ENCODE assay signal across 12 mouse cellular contexts in genomic region chr16:34966620-34967081, GRCm38 (mm10). TPM values are rescaled to one million over a fixed set of nuclear protein-coding genes. Genes with fewer than 3 reads are reported as not detected.
DNase-seq lines count a peak whose midpoint lies in the region; ATAC-seq and TF ChIP-seq lines count a peak whose summit lies in the region.
"Had no signal": no experiment of that assay in that cellular context is flagged by ENCODE, and none has a peak within 500 bp of the region (broad histone marks: within the 10 kb centered on the region; RNA-seq: fewer than 3 reads in every experiment).

No protein-coding gene starts in this region.

- H3K27ac ChIP-seq in heart, embryonic 15.5 days: peak overlapping the region; percentile 42; the same call in 1 of the 2 replicates
- H3K27ac ChIP-seq in liver, adult 2 months (replicated peaks; ENCODE audit: insufficient read depth, low read depth, low read length): no peak overlapping the region
- H3K27ac ChIP-seq in liver, embryonic 11.5 days (ENCODE audit: low read depth, low read length): no peak overlapping the region; the same call in 1 of the 2 replicates
- peak overlapping the region; percentile 51 for H3K27ac ChIP-seq in intestine, embryonic 15.5 days
- H3K27ac ChIP-seq: embryonic facial prominence, embryonic 13.5 days; forebrain, embryonic 13.5 days; liver, embryonic 14.5 days had no signal

- H3K4me1 ChIP-seq in heart, embryonic 15.5 days (replicated peaks): peaks cover 26% of the 10 kb centered on the region
- peaks cover 7% of the 10 kb centered on the region for H3K4me1 ChIP-seq in liver, adult 2 months (ENCODE audit: control insufficient read depth, insufficient read depth, low read length)
- H3K4me1 ChIP-seq in liver, embryonic 11.5 days (replicated peaks; ENCODE audit: control insufficient read depth, insufficient read depth, low read length): peaks cover 4% of the 10 kb centered on the region; the same call in 1 of the 2 replicates
- peaks cover 20% of the 10 kb centered on the region for H3K4me1 ChIP-seq in intestine, embryonic 15.5 days (replicated peaks)

- DNase-seq in heart, postnatal 4 days: no peak
- DNase-seq in liver, adult 2 months (ENCODE audit: extremely low read depth, low read depth, low spot score): peak; percentile 47
- DNase-seq in liver, embryonic 11.5 days (ENCODE audit: low spot score): no peak
- DNase-seq in lung, postnatal 14 days: peak; percentile 56
- DNase-seq in embryo, embryonic 11 days: no peak
- no peak for DNase-seq in urinary bladder, postnatal 25 days (ENCODE audit: low spot score)

- no peaks in the 10 kb centered on the region for H3K79me2 ChIP-seq in liver, adult 2 months (ENCODE audit: control insufficient read depth, insufficient read depth, low read length)

- H3K9ac ChIP-seq in heart, embryonic 15.5 days: no peak overlapping the region
- H3K9ac ChIP-seq in liver, adult 2 months (ENCODE audit: low read depth, low read length): no peak overlapping the region
- H3K9ac ChIP-seq in liver, embryonic 11.5 days (ENCODE audit: low read depth, low read length): no peak overlapping the region
- H3K9ac ChIP-seq in intestine, embryonic 15.5 days: no peak overlapping the region
- H3K9ac ChIP-seq: forebrain, embryonic 13.5 days; liver, embryonic 14.5 days had no signal

- no peaks in the 10 kb centered on the region for H3K36me3 ChIP-seq in heart, embryonic 15.5 days
- H3K36me3 ChIP-seq in liver, adult 2 months (ENCODE audit: control insufficient read depth, insufficient read depth, low read length): peaks cover 12% of the 10 kb centered on the region; the same call in 1 of the 2 replicates
- no peaks in the 10 kb centered on the region for H3K36me3 ChIP-seq in liver, embryonic 11.5 days (ENCODE audit: control insufficient read depth, insufficient read depth, low read length)
- peaks cover 8% of the 10 kb centered on the region; the same call in 1 of the 2 replicates for H3K36me3 ChIP-seq in intestine, embryonic 15.5 days
- H3K36me3 ChIP-seq: embryonic facial prominence, embryonic 13.5 days had no signal

- no peak for TF ChIP-seq CTCF in liver, adult 2 months (IDR thresholded peaks at IDR 0.05; ENCODE audit: low read depth, low read length)

- H3K27me3 ChIP-seq in heart, embryonic 15.5 days: peaks cover 3% of the 10 kb centered on the region; the same call in 1 of the 2 replicates
- no peaks in the 10 kb centered on the region for H3K27me3 ChIP-seq in liver, adult 2 months (ENCODE audit: control insufficient read depth, insufficient read depth, low read length)
- H3K27me3 ChIP-seq in liver, embryonic 11.5 days (replicated peaks; ENCODE audit: control insufficient read depth, insufficient read depth, low read length): no peaks in the 10 kb centered on the region
- no peaks in the 10 kb centered on the region for H3K27me3 ChIP-seq in intestine, embryonic 15.5 days (replicated peaks)
- H3K27me3 ChIP-seq: embryonic facial prominence, embryonic 13.5 days; forebrain, embryonic 13.5 days had no signal

- H3K4me3 ChIP-seq in heart, embryonic 15.5 days: no peak overlapping the region
- no peak overlapping the region for H3K4me3 ChIP-seq in liver, adult 2 months (ENCODE audit: insufficient read depth, low read depth, low read length)
- H3K4me3 ChIP-seq in liver, embryonic 11.5 days (ENCODE audit: low read depth, low read length): no peak overlapping the region
- H3K4me3 ChIP-seq in intestine, embryonic 15.5 days (replicated peaks): no peak overlapping the region
- H3K4me3 ChIP-seq: embryonic facial prominence, embryonic 13.5 days; forebrain, embryonic 13.5 days had no signal

- ATAC-seq in heart, embryonic 15.5 days (replicated peaks; ENCODE audit: insufficient number of reproducible peaks, insufficient read depth, low FRiP score, low read depth): no peak
- ATAC-seq in liver, embryonic 11.5 days (replicated peaks; ENCODE audit: low FRiP score): no peak
- peak; percentile 57; the same call in 1 of the 2 replicates for ATAC-seq in intestine, embryonic 15.5 days
- ATAC-seq: activated CD4-positive, CD25-positive, alpha-beta regulatory T cell, adult 4 months had no signal

- H3K9me3 ChIP-seq in heart, embryonic 15.5 days (replicated peaks): no peaks in the 10 kb centered on the region
- H3K9me3 ChIP-seq in liver, embryonic 11.5 days (ENCODE audit: control insufficient read depth, low read length): no peaks in the 10 kb centered on the region
- H3K9me3 ChIP-seq in intestine, embryonic 15.5 days: no peaks in the 10 kb centered on the region
- H3K9me3 ChIP-seq: embryonic facial prominence, embryonic 13.5 days; forebrain, embryonic 13.5 days had no signal

- 66% methylated on average over 5 of the region's 5 CpGs for WGBS in heart, embryonic 15.5 days
- 49% methylated on average over 5 of the region's 5 CpGs for WGBS in liver, adult 2 months
- WGBS in liver, embryonic 11.5 days: 55% methylated on average over 5 of the region's 5 CpGs
- 54% methylated on average over 5 of the region's 5 CpGs for WGBS in intestine, embryonic 15.5 days

- TF ChIP-seq POLR2A in liver, adult 2 months (IDR thresholded peaks at IDR 0.05; ENCODE audit: extremely low read depth, insufficient read depth, low read length): no peak

- no peak overlapping the region for H3K4me2 ChIP-seq in heart, embryonic 15.5 days
- H3K4me2 ChIP-seq in liver, embryonic 11.5 days: no peak overlapping the region
- H3K4me2 ChIP-seq in intestine, embryonic 15.5 days (replicated peaks): no peak overlapping the region
- H3K4me2 ChIP-seq: embryonic facial prominence, embryonic 13.5 days; forebrain, embryonic 13.5 days had no signal

RNA-seq across cellular contexts. Expression of gene Hacd2, which starts 55.6 kb away (rescaled TPM):
- 53.7 and 65.8 TPM in 2 replicates for polyA plus RNA-seq in heart, embryonic 15.5 days (2015; fragmentation: Nextera tagmentation; extraction: Ambion mirVana)
- total RNA-seq in heart, postnatal 4 days (2021): 10 to 100 TPM; 10.7 to 13.7 TPM
- 19.8 and 23.8 TPM in 2 replicates for total RNA-seq in liver, adult 2 months (2014; rRNA removed)
- 70.7 and 88.9 TPM in 2 replicates for polyA plus RNA-seq in liver, adult 2 months (2012; rRNA removed)
- polyA plus RNA-seq in liver, embryonic 11.5 days (2014; fragmentation: Nextera tagmentation; extraction: Ambion mirVana): 49.1 and 50.2 TPM in 2 replicates
- polyA plus RNA-seq in intestine, embryonic 15.5 days (2015; fragmentation: Nextera tagmentation; extraction: Ambion mirVana): 92.3 and 112 TPM in 2 replicates

Comparison
In these comparisons a context has a peak if more than half of its experiments do, and no peak if none do; other contexts are left out.
1. DNase-seq: peak in liver, adult 2 months (single experiment) and lung, postnatal 14 days (single experiment); none in heart, postnatal 4 days (single experiment), liver, embryonic 11.5 days (single experiment), embryo, embryonic 11 days (single experiment) and urinary bladder, postnatal 25 days (single experiment).
2. H3K27ac ChIP-seq: peak in heart, embryonic 15.5 days (single experiment) and intestine, embryonic 15.5 days (single experiment); none in liver, adult 2 months (single experiment) and liver, embryonic 11.5 days (single experiment).